Mouse (Mus musculus): ENCODE measurements around the gene Pfdn4.

Gene Pfdn4

DNA sequence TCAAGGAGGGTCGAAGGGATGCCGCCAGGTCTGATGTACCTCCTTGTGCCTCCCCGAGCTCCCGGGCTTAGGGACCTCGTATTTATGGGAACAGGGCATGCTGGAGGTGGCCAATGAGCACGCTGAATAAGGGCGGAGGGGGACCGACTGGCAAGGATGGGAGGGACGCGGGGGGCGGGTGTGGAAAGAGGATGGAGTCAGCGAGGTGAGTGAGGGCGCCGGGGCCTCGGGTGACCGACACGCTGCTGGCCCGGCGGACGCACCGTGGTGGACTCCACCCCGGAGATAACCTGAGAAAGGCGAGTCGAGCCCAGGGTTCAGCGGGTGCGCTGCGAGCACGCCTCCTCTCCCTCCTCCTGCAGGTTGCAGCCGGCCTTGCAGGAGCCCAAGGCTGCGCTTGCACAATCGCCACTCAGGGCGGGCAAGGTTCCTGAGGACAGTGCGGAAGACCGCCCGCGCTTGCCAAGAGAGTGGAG, 901 bp downstream of the Pfdn4 start, which contains the start of gene Cyp24a1:
Gene Cyp24a1, minus strand, starts transcription at position 55 of the 476 bp plus-strand sequence.
- no peak for DNase-seq (ENCODE audit: low read depth, low spot score)

DNA sequence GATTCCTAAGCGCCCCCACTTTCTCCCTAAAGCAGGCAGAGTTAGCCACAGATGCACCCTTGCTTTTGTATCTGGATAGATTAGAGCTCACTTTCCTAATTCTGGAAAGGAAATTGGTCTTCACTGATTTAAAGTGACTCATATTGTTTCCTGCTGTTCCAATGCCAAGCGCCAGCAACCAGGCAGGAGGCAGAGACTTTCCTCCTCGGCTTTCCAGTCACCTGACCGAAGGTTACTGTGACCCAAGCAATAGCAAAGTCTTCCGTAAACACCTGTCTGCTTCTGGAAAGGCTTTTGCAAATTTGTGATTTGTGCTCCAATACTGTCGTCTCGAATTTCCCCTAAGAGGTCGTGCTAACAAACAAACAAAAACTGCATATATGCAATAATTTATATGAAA, 1.8 kb downstream of the Pfdn4 start:
- DNase-seq (ENCODE audit: low read depth, low spot score), result no peak

- DNase-seq (ENCODE audit: low read depth, low spot score), result no peak
Observed at GRCm38 (mm10) chr2:170503343-170503742, 7.1 kb downstream of the Pfdn4 start.

DNA sequence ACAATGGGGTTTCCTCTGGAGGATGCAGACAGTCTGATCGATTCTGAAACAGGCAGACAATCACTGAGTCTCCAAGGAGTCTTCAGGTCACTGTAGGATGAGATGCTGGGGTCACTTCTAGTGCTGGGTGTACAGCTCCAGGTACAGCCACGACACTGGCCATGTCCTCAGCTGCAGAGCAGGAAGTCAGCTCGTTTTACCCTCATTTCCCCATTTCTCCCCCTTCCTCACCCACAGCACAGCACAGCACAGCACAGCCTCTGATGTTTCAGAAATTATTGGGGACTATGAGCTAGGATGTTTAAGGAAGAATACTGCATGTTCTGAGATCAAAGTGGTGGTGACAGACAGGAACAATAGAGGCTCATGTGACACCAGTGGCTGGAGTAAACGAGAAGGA, 7.8 kb downstream of the Pfdn4 start:
- no peak for DNase-seq (ENCODE audit: low read depth, low spot score)

DNA sequence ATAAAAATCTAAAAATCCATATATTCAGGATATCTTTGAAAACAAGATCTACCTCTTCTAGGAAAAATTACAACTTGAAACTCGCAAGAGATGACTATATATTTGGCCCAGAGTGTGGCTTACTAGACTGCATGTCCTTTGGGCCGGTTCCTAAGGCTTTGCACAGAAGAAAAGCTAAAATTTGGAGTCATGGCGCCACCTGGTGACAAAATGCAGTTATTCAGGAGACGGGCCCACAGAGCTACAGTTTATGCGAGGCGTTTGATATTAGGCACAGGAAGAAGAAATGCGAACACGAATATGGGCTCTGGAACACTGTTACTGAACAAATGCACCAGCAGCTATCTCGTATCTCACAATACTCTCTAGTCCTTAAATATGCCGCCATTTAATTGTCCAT, 11.5 kb downstream of the Pfdn4 start:
- DNase-seq (ENCODE audit: low read depth, low spot score), result peak; percentile 61

- peak; percentile 74 for DNase-seq (ENCODE audit: low read depth, low spot score)
Observed at GRCm38 (mm10) chr2:170508821-170509220, 12.6 kb downstream of the Pfdn4 start.

- peak; percentile 90 for DNase-seq (ENCODE audit: low read depth, low spot score)
Observed at GRCm38 (mm10) chr2:170511073-170511891, 15.1 kb downstream of the Pfdn4 start.

DNA sequence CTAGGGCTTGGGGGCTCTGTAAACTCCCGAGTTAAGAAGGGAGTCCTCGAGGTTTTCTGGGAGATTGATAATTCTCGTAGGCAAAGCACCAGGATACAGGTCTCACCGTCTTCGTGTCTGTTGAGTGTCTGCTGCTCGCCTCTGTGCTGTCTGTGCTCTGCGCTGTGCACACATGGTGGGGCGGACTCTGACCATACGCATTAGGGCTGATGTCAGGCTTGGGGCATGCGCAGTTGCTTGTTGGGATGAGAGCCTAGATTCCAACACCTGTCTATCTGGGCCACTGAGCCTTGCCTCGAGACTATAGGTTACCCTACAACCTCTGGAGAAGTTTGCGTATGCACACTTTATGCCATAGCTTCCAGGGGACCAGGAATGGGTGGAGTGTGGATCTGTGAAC, 17.5 kb downstream of the Pfdn4 start:
- DNase-seq (ENCODE audit: low read depth, low spot score), result no peak

GRCm38 (mm10) chr2:170520321-170520971, 24.2 kb downstream of the Pfdn4 start:
- DNase-seq (ENCODE audit: low read depth, low spot score), result no peak

DNA sequence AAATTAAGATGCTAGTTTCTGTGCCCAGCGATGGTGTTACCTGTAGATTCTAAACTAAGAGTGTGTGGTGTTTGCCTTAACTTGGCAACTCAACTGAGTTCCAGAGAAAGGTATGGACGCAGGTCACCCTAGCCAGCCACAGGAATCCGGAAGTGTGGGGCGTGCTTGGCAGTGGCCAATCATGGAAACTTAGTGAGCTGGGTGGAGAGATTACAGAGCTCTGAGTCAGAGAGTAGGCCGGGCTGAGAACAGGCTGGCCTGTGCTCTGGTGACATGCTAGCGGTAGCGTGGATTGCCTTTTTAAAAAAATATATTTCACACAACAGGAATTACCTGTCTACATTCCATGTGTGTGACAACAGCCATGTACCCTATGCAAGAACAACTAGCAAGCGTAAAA, 30.3 kb downstream of the Pfdn4 start:
- DNase-seq (ENCODE audit: low read depth, low spot score), result no peak

DNA sequence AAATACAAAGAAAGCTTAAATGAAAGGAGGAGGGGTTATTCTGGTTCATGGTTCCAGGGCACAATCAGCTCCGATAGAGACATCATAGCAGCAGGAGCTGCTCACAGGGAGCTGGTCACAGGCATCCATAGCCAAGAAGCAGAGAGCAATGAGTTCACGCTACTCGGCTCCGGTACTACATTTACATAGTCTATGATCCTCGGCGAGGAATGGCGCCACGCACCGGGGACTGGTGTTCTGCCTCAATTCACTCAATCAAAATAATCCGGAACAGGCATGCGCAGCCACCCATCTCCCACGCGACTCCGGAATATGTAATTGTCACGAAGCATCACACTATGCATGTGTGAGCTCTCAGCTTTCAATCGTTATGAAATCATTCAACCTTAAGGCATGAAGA, 31.8 kb downstream of the Pfdn4 start:
- no peak for DNase-seq (ENCODE audit: low read depth, low spot score)

DNA sequence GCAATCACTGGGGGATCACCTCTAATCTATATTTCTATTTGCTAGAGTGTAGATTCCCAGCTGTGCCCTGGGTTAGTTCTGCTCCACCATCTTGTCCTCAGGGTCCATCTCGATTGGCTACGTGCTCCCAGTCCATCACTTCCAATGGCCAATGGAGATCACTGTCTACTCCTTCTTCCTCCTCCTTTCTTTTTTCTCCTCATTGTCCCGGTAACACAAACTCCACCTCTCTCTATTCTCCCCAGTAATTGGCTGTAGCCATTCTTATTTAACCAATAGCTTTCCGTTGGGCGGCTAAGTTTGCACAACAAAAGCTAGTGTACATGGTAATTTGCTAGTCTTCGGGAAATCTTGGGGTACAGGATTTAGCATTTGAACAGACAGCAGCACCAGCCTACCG, 33.5 kb downstream of the Pfdn4 start:
- DNase-seq (ENCODE audit: low read depth, low spot score), result no peak

DNA sequence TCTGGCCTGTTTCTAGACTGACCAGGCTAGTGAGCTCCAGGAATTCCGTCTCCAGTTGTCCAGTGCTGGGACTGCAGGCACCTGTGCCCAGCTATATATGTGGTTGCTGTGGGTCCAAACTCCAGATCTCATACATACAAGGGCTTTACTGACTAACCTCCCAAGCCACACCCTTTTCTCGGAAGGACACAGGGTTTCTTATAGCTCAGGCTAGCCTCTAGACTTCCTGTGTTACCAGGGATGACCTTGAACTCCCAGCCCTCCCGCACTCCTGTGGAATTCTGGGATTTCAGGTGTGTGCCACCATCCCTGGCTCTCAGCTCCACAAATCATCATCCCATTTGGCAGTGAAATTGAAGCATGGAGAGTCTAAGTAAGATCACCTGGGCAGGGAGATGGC, 34.0 kb downstream of the Pfdn4 start:
- DNase-seq (ENCODE audit: low read depth, low spot score), result no peak

GRCm38 (mm10) chr2:170534116-170534802, 38.0 kb downstream of the Pfdn4 start:
- DNase-seq (ENCODE audit: low read depth, low spot score), result no peak

GRCm38 (mm10) chr2:170534803-170535174, 38.6 kb downstream of the Pfdn4 start:
- no peak for DNase-seq (ENCODE audit: low read depth, low spot score)

GRCm38 (mm10) chr2:170535841-170536240, 39.6 kb downstream of the Pfdn4 start:
- no peak for DNase-seq (ENCODE audit: low read depth, low spot score)

GRCm38 (mm10) chr2:170539211-170539610, 43.0 kb downstream of the Pfdn4 start:
- DNase-seq (ENCODE audit: low read depth, low spot score), result no peak

GRCm38 (mm10) chr2:170543625-170544024, 47.4 kb downstream of the Pfdn4 start:
- DNase-seq (ENCODE audit: low read depth, low spot score), result no peak

- DNase-seq (ENCODE audit: low read depth, low spot score), result no peak
Observed at GRCm38 (mm10) chr2:170544159-170544558, 47.9 kb downstream of the Pfdn4 start.

DNA sequence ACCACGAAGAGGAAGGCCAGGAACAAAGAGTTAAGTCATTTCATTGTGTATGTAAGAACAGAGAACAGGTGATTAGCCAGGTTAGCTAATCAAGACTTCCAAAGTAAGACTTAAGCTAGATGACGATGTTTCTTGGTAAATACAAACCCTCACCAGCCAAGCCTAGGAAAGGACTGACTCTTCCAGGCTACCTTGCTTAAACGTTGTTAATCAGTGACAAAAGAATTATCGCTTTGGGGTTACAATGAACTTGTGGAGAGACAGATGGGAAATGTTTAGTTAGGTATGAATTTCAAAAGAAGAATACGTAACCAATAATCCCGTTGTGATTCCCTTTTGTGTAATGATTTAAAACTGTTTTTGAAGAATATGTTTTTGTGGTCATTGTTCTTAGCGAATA, 48.7 kb downstream of the Pfdn4 start:
- no peak for DNase-seq (ENCODE audit: low read depth, low spot score)

DNA sequence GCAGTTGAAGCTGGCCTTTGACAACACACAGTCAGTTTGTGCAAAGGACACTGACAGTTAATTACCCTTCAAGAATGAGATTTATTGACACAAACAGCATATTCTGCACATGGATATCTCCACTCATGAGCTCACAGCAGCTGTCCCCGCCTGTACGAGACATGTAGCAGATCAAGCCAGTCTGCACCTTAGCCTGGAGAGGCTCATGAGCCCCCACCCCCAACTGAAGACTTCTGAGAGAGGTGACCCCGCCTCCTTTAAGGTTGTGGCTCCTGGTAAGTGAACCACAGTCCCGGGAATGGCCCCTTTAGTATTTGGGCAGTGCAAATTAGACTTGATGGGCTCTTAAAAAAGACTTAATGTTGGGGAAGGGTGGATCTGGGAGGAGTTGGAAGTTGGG, 49.5 kb downstream of the Pfdn4 start:
- DNase-seq (ENCODE audit: low read depth, low spot score), result no peak

DNA sequence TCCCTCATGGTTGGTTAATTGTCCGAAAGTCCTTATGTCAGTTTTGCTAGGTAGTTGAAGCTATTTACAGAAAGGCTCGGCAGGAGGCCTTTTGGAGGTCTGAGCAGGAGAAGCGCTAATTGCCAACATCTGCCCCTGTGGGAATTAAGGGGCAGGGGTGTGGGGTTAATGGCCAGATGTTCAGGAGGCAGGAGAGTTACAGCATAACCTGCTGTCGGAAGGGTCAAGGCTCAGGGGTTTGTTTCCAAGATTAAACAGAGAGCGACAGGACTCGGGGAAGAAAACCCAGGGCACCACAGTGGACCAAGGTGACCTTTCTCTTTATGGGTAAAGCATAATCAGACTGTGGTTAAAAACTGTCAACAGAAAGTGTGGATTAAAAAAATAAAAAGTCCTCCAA, 51.3 kb downstream of the Pfdn4 start:
- DNase-seq (ENCODE audit: low read depth, low spot score), result no peak

GRCm38 (mm10) chr2:170548046-170548445, 51.8 kb downstream of the Pfdn4 start:
- no peak for DNase-seq (ENCODE audit: low read depth, low spot score)
